Mouse (Mus musculus): ENCODE measurements around the gene Usp39. TPM values are rescaled to one million over a fixed set of nuclear protein-coding genes. Genes with fewer than 3 reads are reported as not detected.
A peak's percentile ranks its signal among the peaks of the same experiment; 100 is the strongest.

The Usp39 gene
- total RNA-seq, 2 experiments from 2014 or later, result 17.2 to 18.4 TPM

- no peak for DNase-seq
Measured at GRCm38 (mm10) chr6:72352636-72353405, 7.8 kb upstream of the Usp39 start.

GRCm38 (mm10) chr6:72350214-72350613 is 5.2 kb upstream of the Usp39 start:
- DNase-seq, result no peak

GRCm38 (mm10) chr6:72348411-72348810 is 3.4 kb upstream of the Usp39 start:
- no peak for DNase-seq

- peak; percentile 76 for DNase-seq
Measured at GRCm38 (mm10) chr6:72347166-72347941, 2.4 kb upstream of the Usp39 start, which contains the start of gene 0610030E20Rik. Gene 0610030E20Rik, plus strand, starts transcription at chr6:72347317.

- DNase-seq, result no peak
Measured at GRCm38 (mm10) chr6:72346261-72346660, 1.3 kb upstream of the Usp39 start.

- DNase-seq, result no peak
Measured at GRCm38 (mm10) chr6:72345633-72346032, 649 bp upstream of the Usp39 start.

- no peak for DNase-seq
Measured at GRCm38 (mm10) chr6:72344396-72345073, 449 bp downstream of the Usp39 start.

GRCm38 (mm10) chr6:72340481-72340880 is 4.5 kb downstream of the Usp39 start:
- no peak for DNase-seq

- DNase-seq, result no peak
Measured at GRCm38 (mm10) chr6:72333111-72333510, 11.9 kb downstream of the Usp39 start.

- DNase-seq, result no peak
Measured at GRCm38 (mm10) chr6:72330133-72330532, 14.9 kb downstream of the Usp39 start.

- no peak for DNase-seq
Measured at GRCm38 (mm10) chr6:72329019-72329418, 16.0 kb downstream of the Usp39 start.

GRCm38 (mm10) chr6:72326274-72326673 is 18.7 kb downstream of the Usp39 start:
- no peak for DNase-seq

GRCm38 (mm10) chr6:72323786-72324508 is 21.0 kb downstream of the Usp39 start:
- no peak for DNase-seq

GRCm38 (mm10) chr6:72322936-72323335 is 22.0 kb downstream of the Usp39 start:
- DNase-seq, result no peak

GRCm38 (mm10) chr6:72319019-72319418 is 26.0 kb downstream of the Usp39 start:
- DNase-seq, result peak; percentile 29

- no peak for DNase-seq
Measured at GRCm38 (mm10) chr6:72318440-72318839, 26.5 kb downstream of the Usp39 start.

GRCm38 (mm10) chr6:72316044-72316443 is 28.9 kb downstream of the Usp39 start:
- no peak for DNase-seq

GRCm38 (mm10) chr6:72315384-72315783 is 29.6 kb downstream of the Usp39 start:
- DNase-seq, result no peak

GRCm38 (mm10) chr6:72313124-72313867 is 31.7 kb downstream of the Usp39 start:
- DNase-seq, result no peak

GRCm38 (mm10) chr6:72312198-72312597 is 32.8 kb downstream of the Usp39 start:
- DNase-seq, result no peak

- no peak for DNase-seq
Measured at GRCm38 (mm10) chr6:72303510-72303909, 41.5 kb downstream of the Usp39 start.
